Mouse (Mus musculus) neural tube, embryonic 15.5 days (tissue): ENCODE data around the gene Mt1. TPM values are rescaled to one million over a fixed set of nuclear protein-coding genes. Genes with fewer than 3 reads are reported as not detected.
A peak's percentile ranks its signal among the peaks of the same experiment; 100 is the strongest.

Source experiments
- ATAC-seq: fragments of 200-750 bp; cut with Nextera tagmentation; 2 replicates; pipeline ENCODE4 v1.8.0; 2017; ENCODE audit warnings: mild to moderate bottlenecking, moderate TSS enrichment, moderate library complexity; ENCODE audit not compliant: low FRiP score
- H3K27ac ChIP-seq: fragments of 300-500 bp; sonication (generic); replicated peaks from 2 replicates; pipeline ENCODE4 v1.5.1; 2015; ENCODE audit warnings: mild to moderate bottlenecking, inconsistent platforms
- H3K27me3 ChIP-seq: fragments of 300-500 bp; sonication (generic); replicated peaks from 2 replicates; pipeline ENCODE4 v1.6.1; 2015; ENCODE audit warnings: inconsistent platforms
- H3K36me3 ChIP-seq: fragments of 300-500 bp; sonication (generic); 2 replicates; pipeline ENCODE4 v1.6.1; 2015; ENCODE audit warnings: inconsistent platforms
- H3K4me1 ChIP-seq: fragments of 300-500 bp; sonication (generic); 2 replicates; pipeline ENCODE4 v1.6.1; 2015; ENCODE audit warnings: inconsistent platforms
- H3K4me2 ChIP-seq: fragments of 300-500 bp; sonication (generic); 2 replicates; pipeline ENCODE4 v1.6.1; 2015; ENCODE audit warnings: inconsistent platforms, mild to moderate bottlenecking, moderate library complexity
- H3K4me3 ChIP-seq: fragments of 300-500 bp; sonication (generic); replicated peaks from 2 replicates; pipeline ENCODE4 v1.5.1; 2015; ENCODE audit warnings: mild to moderate bottlenecking, inconsistent platforms
- H3K9ac ChIP-seq: fragments of 300-500 bp; sonication (generic); replicated peaks from 2 replicates; pipeline ENCODE4 v1.6.1; 2015; ENCODE audit warnings: mild to moderate bottlenecking, inconsistent platforms
- H3K9me3 ChIP-seq: fragments of 300-500 bp; sonication (generic); replicated peaks from 2 replicates; pipeline ENCODE4 v1.6.1; 2016; ENCODE audit warnings: inconsistent platforms
- WGBS: fragments of 180-500 bp; shearing (Covaris S2); methylation state at CpG from one replicate; pipeline ENCODE4 v1.1.7; 2015; ENCODE audit warnings: mixed read lengths; 5-methylcytosine and 5-hydroxymethylcytosine counted together
- polyA plus RNA-seq: library from polyadenylated mRNA; unstranded; fragments of >200 nt; fragmentation: Nextera tagmentation; extraction: Ambion mirVana; gene quantifications from 2 replicates; pipeline ENCODE4 v1.2.1, GENCODE M21; 2015

Mt1 gene
- polyA plus RNA-seq, 1 experiment from 2014 or later = 119 TPM

GRCm38 (mm10) chr8:94173848-94174403 is 5.0 kb upstream of the Mt1 start:
- no peak for ATAC-seq
- peaks cover 27% of the 10 kb centered on the region for H3K4me1 ChIP-seq
- H3K9ac ChIP-seq = no peak overlapping the region
- WGBS = 49% methylated on average over 11 of the region's 11 CpGs
- H3K36me3 ChIP-seq = no peaks in the 10 kb centered on the region
- no peak overlapping the region for H3K27ac ChIP-seq
- H3K4me3 ChIP-seq = no peak overlapping the region
- peaks cover 94% of the 10 kb centered on the region for H3K27me3 ChIP-seq
- no peak overlapping the region for H3K4me2 ChIP-seq
- H3K9me3 ChIP-seq = no peaks in the 10 kb centered on the region

- Histone ChIP-seq H3K27me3 (peaks cover 96% of the 10 kb centered on the region), H3K4me1 (peaks cover 35% of the 10 kb centered on the region), H3K36me3 (no peaks in the 10 kb centered on the region), H3K4me2 (no peak overlapping the region), H3K9me3 (no peaks in the 10 kb centered on the region), H3K27ac (no peak overlapping the region), H3K9ac (no peak overlapping the region), H3K4me3 (no peak overlapping the region)
- 19% methylated on average over 7 of the region's 7 CpGs for WGBS
- no peak for ATAC-seq
Observed at GRCm38 (mm10) chr8:94174619-94175213, 4.2 kb upstream of the Mt1 start.

- no peak for ATAC-seq
- Histone ChIP-seq H3K9me3 (no peaks in the 10 kb centered on the region), H3K27me3 (peaks cover 93% of the 10 kb centered on the region), H3K9ac (no peak overlapping the region), H3K4me1 (peaks cover 26% of the 10 kb centered on the region), H3K4me3 (no peak overlapping the region), H3K36me3 (no peaks in the 10 kb centered on the region), H3K27ac (no peak overlapping the region), H3K4me2 (no peak overlapping the region)
- WGBS = 62% methylated on average over 7 of the region's 7 CpGs
Observed at GRCm38 (mm10) chr8:94177716-94178390, 1.0 kb upstream of the Mt1 start.

GRCm38 (mm10) chr8:94179713-94180560 is 1.1 kb downstream of the Mt1 start:
- no peaks in the 10 kb centered on the region for H3K9me3 ChIP-seq
- H3K27ac ChIP-seq = no peak overlapping the region
- 0 out of 2 replicates have a peak overlapping the region, but pooled peaks have one; percentile 11 for H3K9ac ChIP-seq
- 4% methylated on average over 25 of the region's 25 CpGs for WGBS
- peak overlapping the region; percentile 83 for H3K4me2 ChIP-seq
- H3K4me1 ChIP-seq = peaks cover 30% of the 10 kb centered on the region
- no peaks in the 10 kb centered on the region for H3K36me3 ChIP-seq
- peaks cover 92% of the 10 kb centered on the region for H3K27me3 ChIP-seq
- H3K4me3 ChIP-seq = peak overlapping the region; percentile 38
- no peak for ATAC-seq

GRCm38 (mm10) chr8:94180561-94180908 is 1.7 kb downstream of the Mt1 start:
- no peak overlapping the region for H3K4me3 ChIP-seq
- no peak overlapping the region for H3K27ac ChIP-seq
- no peaks in the 10 kb centered on the region for H3K36me3 ChIP-seq
- no peaks in the 10 kb centered on the region for H3K9me3 ChIP-seq
- peaks cover 90% of the 10 kb centered on the region for H3K27me3 ChIP-seq
- H3K4me1 ChIP-seq = peaks cover 30% of the 10 kb centered on the region
- H3K9ac ChIP-seq = no peak overlapping the region
- ATAC-seq = no peak
- WGBS = 79% methylated on average over 1 of the region's 1 CpGs
- peak overlapping the region; percentile 83 for H3K4me2 ChIP-seq

- no peak overlapping the region for H3K4me3 ChIP-seq
- H3K4me1 ChIP-seq = peaks cover 40% of the 10 kb centered on the region
- no peak overlapping the region for H3K4me2 ChIP-seq
- 0 out of 2 replicates have a peak overlapping the region, but pooled peaks have one; percentile 5 for H3K9ac ChIP-seq
- 66% methylated on average over 13 of the region's 13 CpGs for WGBS
- peaks cover 90% of the 10 kb centered on the region for H3K27me3 ChIP-seq
- ATAC-seq = no peak
- no peak overlapping the region for H3K27ac ChIP-seq
- H3K36me3 ChIP-seq = no peaks in the 10 kb centered on the region
- H3K9me3 ChIP-seq = no peaks in the 10 kb centered on the region
Observed at GRCm38 (mm10) chr8:94182055-94182929, 3.4 kb downstream of the Mt1 start.

GRCm38 (mm10) chr8:94183117-94183516 is 4.2 kb downstream of the Mt1 start:
- under 1% methylated on average over 16 of the region's 16 CpGs for WGBS
- Histone ChIP-seq H3K9ac (0 out of 2 replicates have a peak overlapping the region, but pooled peaks have one; percentile 5), H3K36me3 (no peaks in the 10 kb centered on the region), H3K4me1 (peaks cover 46% of the 10 kb centered on the region), H3K9me3 (no peaks in the 10 kb centered on the region), H3K27ac (no peak overlapping the region), H3K27me3 (peaks cover 87% of the 10 kb centered on the region), H3K4me3 (peak overlapping the region; percentile 24), H3K4me2 (peak overlapping the region; percentile 51)
- ATAC-seq = peak; percentile 32; the same call in 1 of the 2 replicates

- Histone ChIP-seq H3K9me3 (no peaks in the 10 kb centered on the region), H3K4me1 (peaks cover 36% of the 10 kb centered on the region), H3K4me2 (no peak overlapping the region), H3K27me3 (peaks cover 77% of the 10 kb centered on the region), H3K27ac (no peak overlapping the region), H3K9ac (no peak overlapping the region), H3K36me3 (no peaks in the 10 kb centered on the region), H3K4me3 (no peak overlapping the region)
- WGBS = 22% methylated on average over 12 of the region's 12 CpGs
- ATAC-seq = no peak
Observed at GRCm38 (mm10) chr8:94184357-94184843, 5.5 kb downstream of the Mt1 start.

GRCm38 (mm10) chr8:94185791-94186190 is 6.9 kb downstream of the Mt1 start:
- no peak overlapping the region for H3K4me3 ChIP-seq
- no peak overlapping the region for H3K9ac ChIP-seq
- H3K27me3 ChIP-seq = peaks cover 64% of the 10 kb centered on the region
- H3K36me3 ChIP-seq = no peaks in the 10 kb centered on the region
- H3K27ac ChIP-seq = no peak overlapping the region
- 64% methylated on average over 6 of the region's 6 CpGs for WGBS
- H3K9me3 ChIP-seq = no peaks in the 10 kb centered on the region
- ATAC-seq = no peak
- H3K4me2 ChIP-seq = no peak overlapping the region
- peaks cover 29% of the 10 kb centered on the region for H3K4me1 ChIP-seq

- H3K4me3 ChIP-seq = peak overlapping the region; percentile 16
- H3K4me1 ChIP-seq = peaks cover 35% of the 10 kb centered on the region
- no peak overlapping the region for H3K27ac ChIP-seq
- peaks cover 59% of the 10 kb centered on the region for H3K27me3 ChIP-seq
- H3K9ac ChIP-seq = 0 out of 2 replicates have a peak overlapping the region, but pooled peaks have one; percentile 14
- WGBS = 5% methylated on average over 17 of the region's 17 CpGs
- H3K4me2 ChIP-seq = peak overlapping the region; percentile 44
- no peaks in the 10 kb centered on the region for H3K36me3 ChIP-seq
- peak; percentile 49; the same call in 1 of the 2 replicates for ATAC-seq
- no peaks in the 10 kb centered on the region for H3K9me3 ChIP-seq
Observed at GRCm38 (mm10) chr8:94186542-94186941, 7.7 kb downstream of the Mt1 start.
